Mouse (Mus musculus) olfactory bulb, adult 2 months (tissue): ENCODE results near the gene Coq4.

Experiments used
- CTCF ChIP-seq: fragments of 200-500 bp; IDR thresholded peaks from 2 replicates; pipeline ENCODE4 v1.5.1; 2012; ENCODE audit warnings: low read depth, mild to moderate bottlenecking, low read length, moderate library complexity; ENCODE audit not compliant: insufficient read depth
- POLR2A ChIP-seq: fragments of 200-500 bp; IDR thresholded peaks from 2 replicates; pipeline ENCODE4 v1.6.1; 2012; ENCODE audit warnings: mild to moderate bottlenecking, low read depth, low read length, moderate library complexity; ENCODE audit not compliant: insufficient read depth

- TF ChIP-seq POLR2A (no peak), CTCF (no peak)
Measured at GRCm38 (mm10) chr2:29792772-29793487, 5.6 kb downstream of the Coq4 start.
